Mouse (Mus musculus) megakaryocyte, embryonic 14.5 days (primary cell): ENCODE data around the gene Pik3ca.

Source experiments
- FLI1 ChIP-seq: IDR thresholded peaks from 2 replicates; pipeline ENCODE4 v1.6.1; 2012; ENCODE audit warnings: low read length, inconsistent platforms, mixed read lengths
- GATA1 ChIP-seq: IDR thresholded peaks from 3 replicates; pipeline ENCODE4 v1.6.1; 2012; ENCODE audit warnings: mixed read lengths, low read length, inconsistent platforms, borderline replicate concordance

GRCm38 (mm10) chr3:32436101-32436500 lies 38.6 kb downstream of the Pik3ca start:
- no peak for TF ChIP-seq GATA1
- no peak for TF ChIP-seq FLI1
